Mouse (Mus musculus) stomach, postnatal 0 days (tissue): ENCODE results near the gene Fuom.
A peak's percentile ranks its signal among the peaks of the same experiment; 100 is the strongest.

ENCODE experiments used
- CTCF ChIP-seq: IDR thresholded peaks from 2 replicates; pipeline ENCODE4 v1.5.1; 2016; ENCODE audit warnings: antibody characterized with exemption, low read depth, mild to moderate bottlenecking, moderate library complexity
- EP300 ChIP-seq: optimal IDR thresholded peaks from 2 replicates; pipeline ENCODE3; 2016; ENCODE audit warnings: antibody characterized with exemption

- TF ChIP-seq CTCF (peak; percentile 68), EP300 (no peak)
Observed at GRCm38 (mm10) chr7:140082242-140082678, 20.0 kb downstream of the Fuom start, which contains the start of gene Caly.
